Mouse (Mus musculus) 3T3-L1 (cell line): ENCODE measurements at regions not wholly inside any gene's neighbourhood (a gene's known extent, or its start where the extent isn't known, plus 50 kb on each side); places are given as distances from the start of the nearest gene placed in this dataset.
A peak's percentile ranks its signal among the peaks of the same experiment; 100 is the strongest.
"Not testable (repeated sequence)": the region's sequence is repeated elsewhere in the genome, so short reads cannot be mapped to it uniquely, and the experiment has no call there.

Experiments used
- DNase-seq: peaks from one replicate; pipeline ENCODE4 v3.0.0-alpha.2; 2015; ENCODE audit warnings: low read depth, low spot score

GRCm38 (mm10) chr14:37571971-37572370, 436.9 kb upstream of the Ghitm start:
- no peak for DNase-seq

- no peak for DNase-seq
These were observed 423.2 kb upstream of the Ghitm start for GRCm38 (mm10) chr14:37558258-37558657.

GRCm38 (mm10) chr14:37523616-37524015, 388.5 kb upstream of the Ghitm start:
- DNase-seq = no peak

- not testable (repeated sequence) for DNase-seq
These were observed 385.6 kb upstream of the Ghitm start for GRCm38 (mm10) chr14:37520631-37521030.

GRCm38 (mm10) chr14:37505314-37505713, 370.2 kb upstream of the Ghitm start:
- DNase-seq = no peak

GRCm38 (mm10) chr14:37490711-37491110, 355.6 kb upstream of the Ghitm start:
- DNase-seq = no peak

GRCm38 (mm10) chr14:37485292-37485691, 350.2 kb upstream of the Ghitm start:
- DNase-seq = no peak

- DNase-seq = no peak
These were observed 342.5 kb upstream of the Ghitm start for GRCm38 (mm10) chr14:37477599-37477998.

GRCm38 (mm10) chr14:37468711-37469110, 333.6 kb upstream of the Ghitm start:
- DNase-seq = no peak

GRCm38 (mm10) chr14:37440874-37441273, 305.8 kb upstream of the Ghitm start:
- no peak for DNase-seq

GRCm38 (mm10) chr14:37430656-37431055, 295.6 kb upstream of the Ghitm start:
- no peak for DNase-seq

- DNase-seq = no peak
These were observed 290.4 kb upstream of the Ghitm start for GRCm38 (mm10) chr14:37425506-37425905.

GRCm38 (mm10) chr14:37421566-37421965, 286.5 kb upstream of the Ghitm start:
- DNase-seq = no peak

GRCm38 (mm10) chr14:37412583-37412982, 277.5 kb upstream of the Ghitm start:
- not testable (repeated sequence) for DNase-seq

- DNase-seq = no peak
These were observed 236.9 kb upstream of the Ghitm start for GRCm38 (mm10) chr14:37371972-37372371.

- DNase-seq = no peak
These were observed 226.8 kb upstream of the Ghitm start for GRCm38 (mm10) chr14:37361896-37362295.

GRCm38 (mm10) chr14:37355968-37356704, 221.1 kb upstream of the Ghitm start:
- peak; percentile 3 for DNase-seq

GRCm38 (mm10) chr14:37323392-37323791, 188.3 kb upstream of the Ghitm start:
- DNase-seq = no peak

- DNase-seq = no peak
These were observed 180.3 kb upstream of the Ghitm start for GRCm38 (mm10) chr14:37315239-37315895.

- no peak for DNase-seq
These were observed 178.8 kb upstream of the Ghitm start for GRCm38 (mm10) chr14:37313906-37314305.

GRCm38 (mm10) chr14:37312887-37313286, 177.8 kb upstream of the Ghitm start:
- DNase-seq = no peak

GRCm38 (mm10) chr14:37306622-37307274, 171.7 kb upstream of the Ghitm start:
- DNase-seq = no peak

GRCm38 (mm10) chr14:37298631-37299030, 163.6 kb upstream of the Ghitm start:
- no peak for DNase-seq
